Mouse (Mus musculus) c-Kit-negative CD71-positive TER-119-positive erythroid progenitor cells, embryonic 14.5 days (primary cell): ENCODE data around the gene Smg6.

Source experiments
- DNase-seq: peaks from one replicate; pipeline ENCODE4 v3.0.0-alpha.2; 2013; ENCODE audit warnings: low read depth, low spot score

Gene Smg6

DNA sequence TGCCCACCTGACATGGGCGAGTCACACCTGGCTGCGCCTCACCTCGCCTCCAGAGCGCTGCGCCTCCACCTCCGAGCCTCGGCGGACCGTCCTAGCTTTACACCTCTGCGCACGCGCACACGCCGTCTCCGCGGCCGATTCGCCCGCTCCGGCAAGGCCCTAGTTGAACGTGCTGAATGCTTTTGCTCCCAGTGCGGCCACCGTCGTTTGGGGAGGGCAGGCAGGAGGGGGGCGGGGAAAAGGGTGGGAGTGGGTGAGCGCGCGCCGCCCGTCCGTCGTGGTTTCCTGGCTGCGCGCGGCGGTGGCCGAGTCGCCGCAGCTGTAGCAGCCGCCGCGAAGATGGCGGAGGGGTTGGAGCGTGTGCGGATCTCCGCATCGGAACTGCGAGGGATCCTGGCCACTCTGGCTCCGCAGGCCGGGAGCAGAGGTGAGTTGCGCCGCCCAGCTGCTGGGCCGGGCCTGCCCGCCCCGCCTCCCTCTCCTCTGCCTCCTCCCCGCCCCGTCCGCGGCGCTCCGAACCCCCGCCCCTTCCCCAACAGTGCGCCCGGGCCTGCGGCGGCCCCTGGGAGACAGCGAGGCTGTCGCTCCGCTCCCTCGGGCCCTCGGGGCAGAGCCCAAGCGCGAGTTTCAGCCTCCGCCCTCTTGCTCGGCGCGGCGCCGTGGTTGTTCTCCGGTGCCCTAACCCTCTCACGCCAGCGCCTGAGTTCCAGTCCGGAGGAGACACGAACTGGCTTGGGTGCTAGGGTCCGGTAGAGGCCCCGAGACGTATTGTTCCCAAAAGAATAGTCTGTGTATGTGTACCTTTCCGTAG is at the start of gene Smg6, which contains the start of gene Srr:
Gene Smg6 (plus strand): TSS at position 247 of the 811 bp plus-strand sequence.
Gene Srr (minus strand): TSS at position 372 of the 811 bp plus-strand sequence.
- peak; percentile 94 for DNase-seq

DNA sequence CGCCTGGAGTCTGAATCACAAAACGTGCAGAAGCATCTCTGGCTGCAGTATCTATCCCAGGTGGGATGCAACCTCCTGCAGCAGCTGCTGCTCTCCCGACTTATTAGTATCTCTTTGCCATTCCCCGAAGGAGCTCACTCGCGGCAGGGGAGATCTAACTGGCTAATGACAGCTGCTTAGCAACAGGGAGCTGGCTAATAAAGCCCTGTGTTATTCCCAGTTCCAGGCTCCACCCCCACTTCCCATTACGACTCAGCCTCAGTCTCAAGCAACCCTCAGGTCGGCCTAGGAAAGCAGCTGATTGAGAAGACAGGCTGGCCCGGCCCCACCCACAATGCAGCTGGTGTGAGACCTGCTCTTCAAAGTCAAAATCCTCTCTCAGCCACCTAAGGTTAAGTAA is 48.8 kb upstream of the Smg6 start:
- no peak for DNase-seq

DNA sequence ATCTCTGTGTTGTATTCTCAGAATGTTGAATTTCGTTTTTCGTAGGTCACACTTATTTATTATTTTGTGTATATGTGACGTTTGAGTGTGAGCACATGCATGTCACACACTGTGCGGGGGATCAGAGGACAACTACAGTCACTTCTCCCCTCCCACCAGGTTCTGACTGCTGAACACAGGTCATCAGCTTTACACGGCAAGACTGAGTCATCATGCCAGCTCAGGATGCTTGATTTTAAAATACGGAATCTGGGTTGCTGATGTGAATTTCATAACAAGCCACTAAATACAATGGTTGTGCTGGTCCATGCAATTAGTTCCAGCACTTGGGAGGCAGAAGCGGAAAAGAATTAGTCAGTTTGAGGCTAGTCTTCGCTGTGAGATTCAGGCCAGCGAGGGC is 44.6 kb upstream of the Smg6 start:
- DNase-seq = no peak

DNA sequence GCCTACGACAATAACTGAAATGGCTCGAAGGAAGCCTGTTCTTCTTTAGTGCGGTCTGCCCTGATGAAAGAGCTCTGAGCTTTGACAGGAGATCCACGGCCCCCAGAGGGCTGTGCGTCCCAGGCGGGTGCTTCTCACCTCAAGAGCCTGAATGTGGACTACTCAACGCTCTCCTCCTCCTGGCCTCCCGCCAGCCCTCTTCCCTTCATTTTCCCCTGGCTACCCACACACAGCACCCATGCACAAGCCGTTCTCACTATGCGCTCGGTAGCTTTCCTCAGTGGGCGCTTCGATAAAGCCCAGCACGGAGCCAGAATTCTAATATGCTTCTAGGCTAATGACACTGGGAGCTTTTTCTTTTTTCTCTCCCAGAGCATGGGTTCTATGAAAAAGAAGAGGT is 43.6 kb upstream of the Smg6 start:
- DNase-seq = no peak

DNA sequence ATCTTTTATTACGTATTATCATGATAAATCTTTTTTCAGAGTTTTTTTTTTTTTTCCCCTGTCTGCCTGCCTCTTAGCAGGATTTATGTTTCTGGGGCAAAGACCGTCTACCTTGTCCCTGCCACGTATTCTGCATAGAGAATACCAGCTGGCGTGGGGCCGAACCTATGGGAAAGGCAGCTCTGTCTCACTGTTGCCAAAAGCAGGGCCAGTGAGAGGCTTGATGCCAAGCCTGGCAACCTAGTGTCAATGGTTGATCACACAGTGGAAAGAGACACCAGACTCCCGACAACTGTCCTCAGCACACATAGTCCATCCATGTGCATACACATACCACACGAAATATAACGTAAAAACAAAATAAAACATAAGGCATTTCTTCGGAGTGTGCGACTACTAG is 42.5 kb upstream of the Smg6 start:
- no peak for DNase-seq

DNA sequence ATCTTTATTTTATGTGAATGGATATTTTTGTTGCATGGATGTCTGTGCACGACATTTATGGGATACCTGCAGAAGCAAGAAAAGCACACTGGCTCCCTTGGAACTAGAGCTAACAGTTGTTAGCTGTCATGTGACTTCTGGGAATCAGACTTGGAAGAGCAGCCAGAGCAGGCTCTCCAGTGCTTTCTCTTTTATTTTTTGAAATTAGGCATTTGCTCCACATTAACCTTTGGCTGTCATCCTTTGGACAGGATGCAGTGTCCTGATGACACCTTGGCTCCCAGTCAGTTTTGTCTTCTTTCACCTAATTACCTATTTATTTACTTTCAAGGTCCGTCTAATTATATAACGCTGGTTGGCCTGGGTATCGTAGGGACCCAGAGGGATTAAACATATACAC is 31.0 kb upstream of the Smg6 start:
- DNase-seq = no peak

DNA sequence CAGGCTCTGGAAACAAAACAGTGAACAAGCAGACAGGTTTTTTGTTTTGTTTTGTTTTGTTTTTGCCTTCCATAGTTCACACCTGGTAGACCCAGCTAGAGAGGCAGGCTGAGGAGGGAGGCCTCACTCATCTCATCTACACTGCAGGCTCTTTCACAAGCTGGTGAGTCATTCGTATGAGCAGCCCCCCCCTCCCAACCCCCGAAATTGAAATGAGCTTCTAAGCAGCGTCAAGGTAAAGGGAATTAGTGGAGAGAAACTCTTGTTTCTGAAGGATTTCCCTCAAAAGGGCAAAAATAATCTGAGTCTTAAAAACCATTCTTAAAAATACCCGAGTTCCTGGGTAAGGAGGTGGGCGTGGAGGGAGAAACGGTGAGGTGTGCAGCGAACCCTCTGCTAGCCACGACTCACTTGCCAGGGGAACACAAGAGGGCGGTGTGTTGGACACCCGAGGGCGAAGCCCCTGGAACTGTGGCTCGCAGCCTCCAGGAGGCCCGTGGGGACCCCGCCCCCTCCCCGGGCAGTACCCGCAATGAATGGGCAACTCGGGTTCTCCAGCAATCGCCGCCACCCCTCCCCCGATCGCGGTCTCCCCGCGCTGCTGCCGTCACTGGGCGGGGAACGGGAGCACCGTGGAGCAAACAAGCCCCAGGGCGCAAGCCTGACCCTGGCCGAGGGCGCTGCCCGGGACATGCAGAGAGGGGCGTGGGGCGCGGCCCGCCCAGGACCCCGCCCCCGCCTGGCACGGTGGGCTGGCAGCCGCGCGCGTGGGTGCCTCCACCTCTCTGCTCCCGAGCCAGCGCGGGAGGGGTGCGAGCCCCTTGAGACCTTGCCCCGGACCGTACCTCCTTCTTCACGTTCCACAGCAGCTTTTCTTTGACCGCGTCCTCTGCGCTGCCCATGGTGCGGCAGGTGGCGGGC is 29.4 kb upstream of the Smg6 start:
- no peak for DNase-seq

DNA sequence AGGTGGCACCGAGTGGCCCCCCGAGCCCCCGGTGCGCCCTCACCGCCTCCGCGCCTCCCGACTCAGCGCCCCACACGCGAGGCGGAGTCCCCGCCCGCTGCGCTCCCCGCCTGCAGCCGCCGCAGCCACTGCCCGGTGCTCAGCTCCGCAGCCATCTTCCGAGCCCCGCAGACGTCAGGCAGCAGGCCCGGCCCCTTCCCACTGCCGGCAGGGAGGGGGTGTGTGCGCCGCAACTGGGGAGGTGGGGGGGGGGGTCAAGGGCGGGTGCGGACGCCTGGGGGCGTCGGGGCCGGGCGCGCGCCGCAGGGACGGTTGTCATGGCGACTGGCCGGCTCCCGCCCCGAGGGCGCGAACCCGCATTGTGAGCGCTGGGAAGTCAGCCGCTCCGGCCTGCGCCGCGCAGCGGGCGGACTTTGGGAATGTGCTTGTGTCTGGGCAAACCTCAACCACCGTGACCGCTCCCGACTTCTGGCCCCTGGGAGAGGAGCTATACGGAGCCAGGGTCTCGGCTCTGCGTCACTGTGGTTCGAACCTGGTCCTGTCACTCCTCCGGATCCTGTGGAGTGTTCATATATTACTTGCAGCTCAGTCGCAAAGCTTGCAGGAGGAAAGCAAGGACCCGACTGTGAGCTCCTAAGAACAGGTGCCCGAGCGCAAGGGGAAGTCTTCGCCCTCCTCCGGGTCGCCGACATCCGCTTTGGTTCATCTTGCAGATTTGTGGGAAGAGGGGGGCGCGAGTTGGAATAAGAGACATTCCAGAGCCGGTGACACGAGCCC is 28.5 kb upstream of the Smg6 start, which contains the start of gene Sgsm2:
Gene Sgsm2 (minus strand): TSS at position 160 of the 777 bp plus-strand sequence.
- no peak for DNase-seq

DNA sequence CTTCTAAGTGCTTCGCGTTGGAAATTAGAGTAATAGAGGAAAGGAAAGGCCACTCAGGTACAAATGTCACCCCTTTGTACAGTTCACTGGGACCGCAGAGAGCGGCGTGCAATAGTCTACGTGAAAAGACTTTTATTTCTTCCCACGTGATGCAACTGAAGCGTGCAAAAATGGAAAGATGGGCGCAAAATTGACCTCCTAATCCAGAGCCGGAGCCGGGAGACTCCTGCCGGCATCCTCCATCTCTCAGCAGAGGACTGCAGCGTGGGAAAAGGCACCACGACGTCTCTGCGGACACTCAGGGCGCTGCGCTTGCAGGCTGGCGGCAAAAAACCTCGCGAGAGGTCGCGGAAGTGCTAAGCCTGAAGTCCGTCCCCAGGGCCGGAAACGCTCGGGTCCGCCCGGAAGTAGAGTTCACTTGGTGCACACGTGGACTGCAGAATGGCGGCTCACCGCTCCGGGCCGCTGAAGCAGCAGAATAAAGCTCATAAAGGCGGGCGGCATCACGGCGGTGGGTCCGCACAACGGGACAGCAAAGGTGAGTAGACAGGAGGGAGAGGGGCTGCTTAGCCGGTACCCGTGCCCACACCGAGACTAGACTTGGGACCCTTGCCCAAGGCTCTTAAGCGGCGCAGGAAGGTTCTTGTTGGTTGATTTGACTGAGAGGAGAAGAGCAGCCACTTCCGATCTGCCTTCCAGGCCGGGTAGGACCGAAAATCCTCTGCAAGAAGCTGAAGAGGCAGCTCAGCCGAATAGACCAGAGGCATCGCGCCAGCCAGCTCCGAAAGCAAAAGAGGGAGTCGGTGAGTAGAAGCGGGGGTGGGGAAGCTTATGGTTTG is 27.7 kb upstream of the Smg6 start, which contains the start of gene Tsr1:
Gene Tsr1 (plus strand): TSS at position 394 of the 839 bp plus-strand sequence.
- peak; percentile 66 for DNase-seq

DNA sequence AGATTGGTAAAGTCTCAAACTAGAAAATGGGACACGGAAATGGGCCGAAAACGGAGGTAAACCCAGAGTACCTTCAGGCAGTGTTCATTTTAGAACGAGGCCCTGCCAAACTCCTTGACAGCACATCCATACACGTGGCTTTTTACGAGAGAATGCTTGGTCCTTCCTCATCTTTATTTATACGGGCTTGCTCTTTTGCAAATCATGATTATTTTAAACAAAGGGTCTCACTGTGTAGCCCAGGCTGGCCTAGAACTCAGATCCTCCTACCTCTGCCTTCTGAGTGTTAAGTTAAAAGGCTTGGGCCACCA is 27.2 kb upstream of the Smg6 start:
- DNase-seq = no peak

DNA sequence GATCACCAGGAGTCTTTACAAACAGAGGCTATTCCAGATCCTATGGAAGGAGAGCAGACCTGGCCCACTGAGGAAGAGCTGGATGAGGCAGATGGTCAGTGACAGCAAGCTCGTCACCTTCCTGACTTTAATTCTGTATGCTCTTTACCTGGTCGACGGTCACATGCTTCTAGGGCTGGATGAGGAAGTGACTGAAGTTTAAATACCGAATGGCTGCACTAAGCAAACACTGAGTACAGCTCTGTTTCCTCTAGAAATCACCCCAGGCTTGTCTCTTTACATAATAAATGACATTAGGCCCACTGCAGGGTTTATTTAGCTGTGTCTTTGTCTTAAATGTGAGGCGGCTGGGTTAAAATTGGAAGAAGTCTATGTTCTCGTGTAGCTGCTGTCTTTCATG is 24.1 kb upstream of the Smg6 start:
- DNase-seq = no peak

DNA sequence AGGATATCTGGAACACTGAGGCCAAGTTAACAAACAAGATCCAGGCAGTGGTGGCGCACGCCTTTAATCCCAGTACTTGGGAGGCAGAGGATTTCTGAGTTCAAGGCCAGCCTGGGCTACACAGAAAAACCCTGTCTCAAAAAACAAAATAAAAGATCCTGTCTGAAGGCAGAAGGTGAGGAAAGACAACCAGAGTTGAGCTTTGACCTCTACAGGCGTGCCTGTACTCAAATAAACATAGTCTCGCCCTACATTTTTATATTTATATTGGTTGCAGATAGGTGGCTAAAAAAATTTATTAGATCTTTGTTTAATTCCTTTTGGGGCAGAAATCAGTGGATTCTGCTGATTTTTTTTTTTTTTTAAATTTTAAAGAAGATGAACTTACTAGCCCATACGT is 23.2 kb upstream of the Smg6 start:
- DNase-seq = no peak

DNA sequence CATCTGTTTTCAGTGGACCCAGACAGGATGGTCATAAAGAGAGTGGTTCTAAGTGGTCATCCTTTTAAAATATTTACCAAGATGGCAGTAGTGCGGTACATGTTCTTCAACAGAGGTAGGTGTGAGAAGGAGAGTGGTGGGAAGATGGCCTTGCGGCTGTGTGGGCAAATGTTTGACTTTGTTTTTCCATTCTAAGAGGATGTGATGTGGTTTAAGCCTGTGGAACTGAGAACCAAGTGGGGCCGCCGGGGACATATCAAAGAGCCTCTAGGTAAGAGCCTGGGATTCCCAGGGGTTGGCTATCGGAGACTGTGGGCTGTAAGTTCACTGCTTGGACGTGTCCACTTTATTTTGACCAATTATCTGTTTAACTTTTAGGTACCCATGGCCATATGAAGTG is 17.8 kb upstream of the Smg6 start:
- no peak for DNase-seq

DNA sequence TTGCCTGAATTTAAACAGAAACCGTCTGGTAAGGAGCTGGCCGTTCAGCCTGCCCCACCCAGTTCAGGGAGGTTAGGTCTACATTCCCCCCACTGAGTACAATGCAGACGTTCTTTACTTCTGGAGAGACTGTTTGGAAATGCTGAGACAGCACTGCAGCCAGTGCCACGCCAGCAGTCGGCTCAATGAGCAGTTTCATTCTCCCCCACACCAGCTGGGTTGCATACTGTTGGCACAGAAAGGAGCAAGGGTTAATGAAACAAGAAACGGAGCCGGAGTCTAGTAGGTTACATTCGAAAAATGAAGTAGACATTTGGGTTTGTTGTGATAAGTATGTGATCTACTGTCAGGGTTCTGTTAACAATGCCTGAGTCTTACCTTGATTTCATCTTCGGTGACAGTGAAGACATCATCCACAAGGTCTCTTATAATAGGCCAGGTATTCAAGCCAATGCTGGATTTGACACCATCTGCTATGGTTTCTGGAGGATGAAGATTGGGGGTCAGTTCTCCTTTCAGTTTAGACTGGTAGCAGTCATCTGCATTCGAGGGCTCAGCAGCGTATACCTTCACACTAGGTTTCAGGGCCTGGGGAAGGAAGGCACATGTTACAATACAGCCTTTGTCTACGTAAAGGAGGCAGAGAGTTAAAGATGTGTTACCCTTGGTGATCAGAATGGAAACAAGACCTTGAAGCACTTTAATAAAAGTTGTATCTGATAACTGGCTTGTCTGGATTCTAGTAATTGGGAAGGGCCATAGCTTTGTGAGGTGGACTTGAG is 16.8 kb upstream of the Smg6 start:
- DNase-seq = no peak

DNA sequence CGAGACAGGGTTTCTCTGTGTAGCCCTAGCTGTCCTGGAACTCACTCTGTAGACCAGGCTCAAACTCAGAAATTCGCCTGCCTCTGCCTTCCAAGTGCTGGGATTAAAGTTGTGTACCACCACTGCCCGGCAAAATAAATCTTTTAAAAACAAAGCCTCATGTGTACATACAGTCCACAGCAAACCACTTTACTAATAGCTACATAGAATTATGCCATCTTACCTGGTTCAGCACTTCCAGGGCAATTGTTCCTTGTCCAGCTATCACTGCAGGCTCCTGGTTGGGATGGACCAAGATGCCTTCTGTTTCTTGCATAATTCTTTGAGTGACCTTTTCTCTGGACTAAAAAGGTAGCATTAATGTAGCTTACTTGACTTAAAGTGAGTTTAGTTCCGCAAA is 15.6 kb upstream of the Smg6 start:
- DNase-seq = no peak

DNA sequence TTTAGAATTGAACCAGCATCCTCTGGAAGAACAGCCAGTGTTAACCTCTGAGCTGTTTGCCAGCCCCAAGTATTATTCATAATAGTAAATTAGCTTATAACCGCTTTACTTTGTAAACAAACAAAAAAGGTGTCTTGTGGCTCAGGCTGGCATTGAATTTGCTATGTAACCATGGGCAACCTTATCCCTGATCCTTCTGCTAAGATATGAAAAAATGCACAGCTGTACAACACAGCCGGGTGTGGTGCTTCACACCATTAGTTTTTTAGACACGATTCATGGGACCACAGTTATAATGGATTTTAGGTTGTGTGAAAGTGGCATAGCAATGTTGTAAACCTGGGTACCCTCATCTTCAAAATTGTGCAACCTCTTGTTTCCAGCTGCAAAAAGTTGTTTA is 13.1 kb upstream of the Smg6 start:
- no peak for DNase-seq

DNA sequence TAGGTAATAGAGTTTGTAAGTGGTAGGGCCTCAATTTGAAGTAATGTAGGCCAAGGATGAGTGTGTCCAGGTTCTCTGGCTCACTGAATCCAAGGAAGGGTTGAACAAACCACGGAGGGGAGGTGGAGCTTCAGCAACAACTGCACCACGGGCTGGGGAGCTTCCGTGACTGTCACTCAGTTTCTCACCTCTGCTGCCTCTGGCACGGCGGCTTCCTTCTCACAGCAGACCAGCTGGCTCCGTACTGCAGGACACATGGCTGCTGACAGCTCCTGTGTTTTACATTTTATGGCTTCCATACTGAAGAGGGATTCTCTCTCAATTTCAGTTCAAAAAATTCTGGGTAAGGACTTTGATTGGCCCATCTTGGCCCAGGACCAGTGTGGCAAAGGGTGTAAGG is 6.4 kb upstream of the Smg6 start:
- DNase-seq = no peak

DNA sequence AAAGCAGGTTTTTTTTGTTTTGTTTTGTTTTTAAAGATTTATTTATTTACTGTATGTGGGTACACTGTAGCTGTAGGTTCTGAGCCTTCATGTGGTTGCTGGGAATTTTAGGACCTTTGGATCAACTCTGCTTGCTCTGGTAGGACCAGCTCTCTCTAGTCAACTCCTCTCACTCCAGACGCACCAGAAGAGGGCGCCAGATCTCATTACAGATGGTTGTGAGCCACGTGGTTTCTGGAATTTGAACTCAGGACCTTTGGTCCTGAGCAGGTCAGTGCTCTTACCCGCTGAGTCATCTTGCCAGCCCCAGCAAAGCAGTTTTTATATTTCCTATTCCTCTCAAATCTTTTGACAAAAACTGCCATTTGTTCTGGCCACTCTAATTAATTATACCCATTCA is 1.5 kb upstream of the Smg6 start:
- peak; percentile 38 for DNase-seq

DNA sequence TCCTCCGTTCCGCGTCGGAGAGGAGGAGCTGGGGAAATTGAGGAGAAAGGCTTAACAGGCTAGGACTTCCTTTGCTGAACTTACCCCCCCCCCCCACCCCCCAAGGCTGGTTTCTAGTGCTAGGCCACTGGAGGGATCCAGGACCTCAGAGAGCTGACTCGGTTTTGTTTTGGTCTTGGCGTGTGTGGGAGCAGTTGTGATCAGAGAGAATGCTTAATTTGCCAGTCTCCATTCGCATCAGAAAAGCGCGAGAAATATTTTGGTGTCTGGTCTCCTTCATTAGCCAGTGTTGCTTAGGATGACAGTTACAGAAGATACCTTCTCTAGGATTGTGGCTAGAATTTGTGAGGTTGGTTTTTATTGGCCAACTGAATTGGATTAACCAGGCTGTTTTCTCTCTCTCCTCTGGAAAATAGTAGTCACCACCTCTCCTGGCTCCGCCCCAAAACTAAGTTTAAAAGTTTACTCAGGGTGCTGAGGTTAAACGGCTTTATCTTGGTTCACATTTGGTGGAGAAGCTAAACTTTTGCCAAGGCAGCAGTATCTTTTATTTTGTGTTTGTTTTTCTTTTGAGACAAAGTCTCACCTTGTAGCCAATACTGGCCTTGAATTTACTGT is 874 bp downstream of the Smg6 start:
- peak; percentile 51 for DNase-seq

DNA sequence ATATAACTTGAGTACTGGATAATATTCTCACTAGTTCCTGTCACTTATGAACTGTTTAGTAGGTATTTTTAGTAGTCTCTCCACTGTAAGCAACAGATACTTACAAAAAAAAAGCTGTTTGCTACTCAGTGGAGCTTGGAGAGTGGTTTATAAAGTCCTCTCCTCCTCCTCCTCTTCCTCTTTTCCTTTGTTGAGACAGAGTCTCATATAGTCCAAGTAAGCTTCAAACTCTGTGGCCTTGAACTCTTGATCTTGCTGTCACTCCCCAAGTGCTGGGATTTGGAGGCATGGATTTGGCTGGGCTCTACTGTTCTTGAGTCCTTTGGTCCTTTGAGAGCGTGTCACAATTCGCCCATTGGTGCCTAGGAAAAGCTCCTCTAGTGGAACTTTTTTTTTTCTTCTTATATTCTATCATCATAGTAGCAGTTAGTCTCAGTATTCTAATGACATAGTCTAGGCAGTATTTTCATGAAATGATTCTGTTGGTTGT is 1.7 kb downstream of the Smg6 start:
- DNase-seq = no peak
